Mouse (Mus musculus): ENCODE measurements around the gene Zfand3. TPM values are rescaled to one million over a fixed set of nuclear protein-coding genes. Genes with fewer than 3 reads are reported as not detected.

The Zfand3 gene
- total and polyA plus RNA-seq, 3 experiments = 23.2 to 44.0 (median 23.5) TPM

GRCm38 (mm10) chr17:30008392-30008791 is 3.9 kb downstream of the Zfand3 start:
- H3K27ac ChIP-seq (ENCODE audit: insufficient read depth, low read depth) = no peak overlapping the region
- H3K9me3 ChIP-seq (replicated peaks; ENCODE audit: low read length) = no peaks in the 10 kb centered on the region
- H3K79me2 ChIP-seq (replicated peaks; ENCODE audit: control insufficient read depth, extremely low read depth, insufficient read depth, poor library complexity, severe bottlenecking) = peaks cover 15% of the 10 kb centered on the region
- peaks cover 0 to 33% of the 10 kb centered on the region in 2 experiments for H3K36me3 ChIP-seq (replicated peaks in 1 of 2; ENCODE audit: control insufficient read depth in 1 of 2, insufficient read depth in 1 of 2, low read length in 1 of 2)
- dilution Hi-C loops (cut with MboI; ENCODE audit: extremely low pct_ligation_motif_present, extremely low pct_unique_long_range_greater_than_20kb, low sequenced_read_pairs) (no loop called here), in situ Hi-C loops (cut with MboI; ENCODE audit: low pct_ligation_motif_present, low pct_unique_long_range_greater_than_20kb, low sequenced_read_pairs) (no loop called here)
- no peak overlapping the region for H3K4me2 ChIP-seq (ENCODE audit: insufficient read depth, low read depth, poor library complexity, severe bottlenecking)
- H3K9ac ChIP-seq (ENCODE audit: insufficient read depth, low read depth) = no peak overlapping the region
- DNase-seq (ENCODE audit: extremely low read depth) = no peak
- no peak overlapping the region for H3K4me3 ChIP-seq (replicated peaks in 1 of 3; ENCODE audit: low read depth in 2 of 3, low read length in 2 of 3, poor library complexity in 1 of 3)
- H3K4me1 ChIP-seq (ENCODE audit: control insufficient read depth in 1 of 2, insufficient read depth in 2 of 2) = peaks cover 6 to 36% of the 10 kb centered on the region in 2 experiments; a peak in 3 of 4 replicates
- no peaks in the 10 kb centered on the region for H3K27me3 ChIP-seq (replicated peaks)
- TF ChIP-seq HCFC1 (IDR thresholded peaks at IDR 0.05; ENCODE audit: low read depth, low read length) = no peak
- no peak for TF ChIP-seq ELF1 (IDR thresholded peaks at IDR 0.05; ENCODE audit: low read depth, low read length)
- TF ChIP-seq SIN3A (IDR thresholded peaks at IDR 0.05; ENCODE audit: low read length) = no peak
- TF ChIP-seq TCF12 (IDR thresholded peaks at IDR 0.05; ENCODE audit: low read depth, low read length) = no peak
- TF ChIP-seq ZNF384 (IDR thresholded peaks at IDR 0.05; ENCODE audit: low read depth, low read length) = no peak
- TF ChIP-seq NELFE (IDR thresholded peaks at IDR 0.05; ENCODE audit: low read depth, low read length) = no peak
- no peak for TF ChIP-seq MYC (IDR thresholded peaks at IDR 0.05; ENCODE audit: low read depth, low read length)
- no peak for TF ChIP-seq ETS1 (conservative IDR thresholded peaks at IDR 0.05; ENCODE audit: low read depth, low read length)
- no peak for TF ChIP-seq IRF4 (IDR thresholded peaks at IDR 0.05; ENCODE audit: low read depth, low read length)
- TF ChIP-seq KAT2A (IDR thresholded peaks at IDR 0.05; ENCODE audit: insufficient replicate concordance, low read length) = no peak
- no peak for TF ChIP-seq MXI1 (IDR thresholded peaks at IDR 0.05; ENCODE audit: low read depth, low read length)
- no peak for TF ChIP-seq JUND (conservative IDR thresholded peaks at IDR 0.05; ENCODE audit: low read depth, low read length)
- TF ChIP-seq MEF2A (IDR thresholded peaks at IDR 0.05; ENCODE audit: borderline replicate concordance, low read depth, low read length) = no peak
- no peak for TF ChIP-seq CHD2 (IDR thresholded peaks at IDR 0.05; ENCODE audit: low read length)

DNA sequence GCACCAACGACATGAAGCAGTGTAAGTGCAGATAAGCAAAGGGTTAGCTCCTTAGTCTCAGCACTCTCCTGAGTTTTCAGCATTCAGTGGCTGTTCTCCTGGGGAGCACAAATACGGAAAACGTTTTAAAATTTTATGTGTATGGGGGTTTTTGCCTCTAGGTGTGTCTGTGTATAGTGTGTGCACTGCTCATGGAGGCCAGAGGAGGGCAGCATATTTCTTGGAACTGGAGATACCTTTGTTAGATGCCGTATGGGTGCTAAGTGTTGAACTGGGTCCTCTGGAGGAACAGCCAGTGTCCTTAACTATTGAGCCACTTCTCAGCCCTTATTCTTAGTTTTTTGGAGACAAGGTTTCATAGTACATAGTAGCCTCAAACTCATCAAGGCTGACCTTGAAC is 10.1 kb downstream of the Zfand3 start:
- peaks cover 0 to 43% of the 10 kb centered on the region in 2 experiments for H3K36me3 ChIP-seq (replicated peaks in 1 of 2; ENCODE audit: control insufficient read depth in 1 of 2, insufficient read depth in 1 of 2, low read length in 1 of 2)
- H3K27me3 ChIP-seq (replicated peaks) = no peaks in the 10 kb centered on the region
- dilution Hi-C loops (cut with MboI; ENCODE audit: extremely low pct_ligation_motif_present, extremely low pct_unique_long_range_greater_than_20kb, low sequenced_read_pairs) (no loop called here), in situ Hi-C loops (cut with MboI; ENCODE audit: low pct_ligation_motif_present, low pct_unique_long_range_greater_than_20kb, low sequenced_read_pairs) (no loop called here)
- H3K79me2 ChIP-seq (replicated peaks; ENCODE audit: control insufficient read depth, extremely low read depth, insufficient read depth, poor library complexity, severe bottlenecking) = peaks cover 14% of the 10 kb centered on the region
- no peak overlapping the region for H3K9ac ChIP-seq (ENCODE audit: insufficient read depth, low read depth)
- DNase-seq (ENCODE audit: extremely low read depth) = no peak
- TF ChIP-seq CTCF (conservative IDR thresholded peaks at IDR 0.05 in 1 of 2, IDR thresholded peaks at IDR 0.05 in 1 of 2; ENCODE audit: low read depth in 2 of 2, low read length in 2 of 2) = peak; percentile 8 to 22; a peak in 2 of 4 replicates
- no peak for TF ChIP-seq MYC (IDR thresholded peaks at IDR 0.05; ENCODE audit: low read depth, low read length)
- peaks cover 0 to 12% of the 10 kb centered on the region in 2 experiments; a peak in 2 of 4 replicates for H3K4me1 ChIP-seq (ENCODE audit: control insufficient read depth in 1 of 2, insufficient read depth in 2 of 2)
- H3K9me3 ChIP-seq (replicated peaks; ENCODE audit: low read length) = peaks cover 3% of the 10 kb centered on the region
- no peak overlapping the region for H3K27ac ChIP-seq (ENCODE audit: insufficient read depth, low read depth)
- H3K4me3 ChIP-seq (replicated peaks in 1 of 3; ENCODE audit: low read depth in 2 of 3, low read length in 2 of 3, poor library complexity in 1 of 3) = no peak overlapping the region
- no peak overlapping the region for H3K4me2 ChIP-seq (ENCODE audit: insufficient read depth, low read depth, poor library complexity, severe bottlenecking)
